Mouse (Mus musculus): ENCODE measurements at regions not wholly inside any gene's neighbourhood (a gene's known extent, or its start where the extent isn't known, plus 50 kb on each side); places are given as distances from the start of the nearest gene placed in this dataset.

DNA sequence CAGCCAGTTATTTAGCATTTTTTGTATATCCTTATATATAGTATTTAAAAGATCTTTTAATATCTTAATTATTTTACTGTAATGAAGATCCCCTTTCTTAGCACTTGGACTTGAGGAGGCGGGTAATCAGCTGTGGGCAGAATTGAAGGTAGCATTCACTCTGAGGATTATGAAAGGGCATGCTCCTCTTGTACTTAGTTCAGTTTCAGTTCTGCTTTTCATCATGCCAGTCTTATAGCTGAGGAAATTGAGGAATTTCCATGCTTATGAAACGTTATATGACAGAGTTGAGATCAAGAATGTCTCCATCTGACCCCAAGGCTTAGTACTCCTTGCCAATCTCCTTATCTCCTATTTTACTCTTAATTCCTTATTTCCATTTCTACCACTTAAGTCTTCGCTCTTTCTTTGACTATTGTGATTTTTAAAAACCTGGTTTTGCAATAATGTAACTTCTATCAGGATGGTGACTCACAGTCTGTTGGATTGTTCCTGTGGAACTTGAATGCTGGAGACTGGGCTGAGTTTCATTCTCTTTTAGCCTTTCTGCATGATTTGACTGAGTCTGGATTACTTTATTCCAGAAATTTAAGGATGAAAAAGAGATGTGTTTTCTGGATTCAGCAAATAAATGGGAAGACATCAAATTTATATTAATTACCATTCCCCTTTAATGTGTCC, 133.6 kb downstream of the Papss1 start:
- Histone ChIP-seq H3K4me3 (ENCODE audit: low read depth, low read length) (no peak overlapping the region), H3K27ac (ENCODE audit: low read depth, low read length) (no peak overlapping the region), H3K4me2 (replicated peaks; ENCODE audit: low read depth, low read length) (no peak overlapping the region), H3K36me3 (ENCODE audit: control insufficient read depth, insufficient read depth, low read length) (no peaks in the 10 kb centered on the region), H3K9ac (ENCODE audit: low read depth, low read length) (no peak overlapping the region), H3K4me1 (replicated peaks; ENCODE audit: control insufficient read depth, insufficient read depth, low read length) (no peaks in the 10 kb centered on the region), H3K9me3 (ENCODE audit: control insufficient read depth, low read length) (no peaks in the 10 kb centered on the region), H3K27me3 (ENCODE audit: control insufficient read depth, insufficient read depth, low read length) (no peaks in the 10 kb centered on the region)
- ATAC-seq (ENCODE audit: low FRiP score) (no peak), DNase-seq (ENCODE audit: low spot score) (no peak)
- 81% methylated on average over 3 of the region's 3 CpGs for WGBS

DNA sequence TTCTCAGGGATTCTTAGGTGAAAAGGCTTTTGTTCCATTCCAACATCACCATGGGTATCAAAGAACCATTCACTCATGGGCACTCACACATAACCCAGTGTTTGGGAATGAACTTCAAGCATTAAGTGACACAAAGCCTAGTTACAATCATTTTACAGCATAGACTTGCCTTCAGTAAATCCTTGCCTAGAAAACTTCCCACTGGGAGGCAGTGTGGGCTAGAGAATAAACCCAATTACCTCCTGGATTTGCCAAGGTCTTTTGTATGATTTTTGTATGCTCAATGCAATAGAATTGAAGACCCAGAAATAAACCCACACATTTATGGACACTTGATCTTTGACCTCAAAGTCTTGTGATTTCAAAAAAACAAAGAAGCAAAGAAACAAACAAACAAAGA, 138.6 kb downstream of the Papss1 start:
- Histone ChIP-seq H3K9ac (ENCODE audit: low read depth, low read length) (no peak overlapping the region), H3K27me3 (ENCODE audit: control insufficient read depth, insufficient read depth, low read length) (no peaks in the 10 kb centered on the region), H3K9me3 (ENCODE audit: control insufficient read depth, low read length) (no peaks in the 10 kb centered on the region), H3K4me1 (replicated peaks; ENCODE audit: control insufficient read depth, insufficient read depth, low read length) (no peaks in the 10 kb centered on the region), H3K36me3 (ENCODE audit: control insufficient read depth, insufficient read depth, low read length) (no peaks in the 10 kb centered on the region), H3K4me2 (replicated peaks; ENCODE audit: low read depth, low read length) (no peak overlapping the region), H3K4me3 (ENCODE audit: low read depth, low read length) (no peak overlapping the region), H3K27ac (ENCODE audit: low read depth, low read length) (no peak overlapping the region)
- ATAC-seq (ENCODE audit: low FRiP score) (no peak), DNase-seq (ENCODE audit: low spot score) (peak; percentile 5)

DNA sequence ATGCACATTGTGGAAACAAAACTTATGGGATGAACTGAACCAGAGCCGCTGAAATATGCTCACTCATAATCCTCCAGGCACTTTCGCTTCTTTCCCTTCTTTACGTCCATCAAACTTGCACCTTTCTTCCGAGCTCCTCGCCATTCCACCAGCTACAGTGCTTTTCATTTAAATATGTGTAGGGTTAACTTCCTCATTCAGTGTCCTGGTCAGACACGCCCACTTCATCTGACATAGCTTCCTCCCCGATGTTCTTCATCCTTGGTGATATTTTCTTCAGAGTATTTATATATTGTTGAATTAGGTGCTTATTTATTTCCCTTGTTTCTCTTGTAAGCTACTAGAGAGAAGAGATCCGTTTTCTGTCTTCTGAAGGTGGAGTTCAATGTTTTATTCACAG, 149.0 kb downstream of the Papss1 start:
- Histone ChIP-seq H3K4me1 (replicated peaks; ENCODE audit: control insufficient read depth, insufficient read depth, low read length) (no peaks in the 10 kb centered on the region), H3K4me3 (ENCODE audit: low read depth, low read length) (no peak overlapping the region), H3K27me3 (ENCODE audit: control insufficient read depth, insufficient read depth, low read length) (no peaks in the 10 kb centered on the region), H3K4me2 (replicated peaks; ENCODE audit: low read depth, low read length) (no peak overlapping the region), H3K9me3 (ENCODE audit: control insufficient read depth, low read length) (no peaks in the 10 kb centered on the region), H3K36me3 (ENCODE audit: control insufficient read depth, insufficient read depth, low read length) (no peaks in the 10 kb centered on the region), H3K9ac (ENCODE audit: low read depth, low read length) (no peak overlapping the region), H3K27ac (ENCODE audit: low read depth, low read length) (no peak overlapping the region)
- ATAC-seq (ENCODE audit: low FRiP score) (no peak), DNase-seq (ENCODE audit: low spot score) (no peak)
- 85% methylated on average over 8 of the region's 8 CpGs for WGBS

DNA sequence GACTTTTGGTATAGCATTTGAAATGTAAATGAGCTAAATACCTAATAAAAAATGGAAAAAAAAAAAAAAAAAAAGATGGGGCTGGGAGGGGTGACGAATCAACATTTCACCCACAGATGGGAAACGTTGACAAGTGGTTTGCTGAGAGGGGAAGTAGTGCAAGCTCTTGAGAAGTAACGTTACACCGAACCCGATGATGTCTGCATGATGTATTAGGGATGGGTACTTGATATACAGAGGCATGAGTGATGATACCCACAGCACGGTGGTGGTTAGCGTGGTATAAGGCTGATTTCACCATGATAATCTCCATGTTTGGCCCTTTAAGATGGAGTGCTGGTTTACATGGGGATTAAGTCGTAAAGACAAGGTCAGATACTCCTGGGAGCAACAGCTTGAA, 154.2 kb downstream of the Papss1 start:
- no peak overlapping the region for H3K4me3 ChIP-seq (ENCODE audit: low read depth, low read length)
- H3K4me2 ChIP-seq (replicated peaks; ENCODE audit: low read depth, low read length): no peak overlapping the region
- no peaks in the 10 kb centered on the region for H3K4me1 ChIP-seq (replicated peaks; ENCODE audit: control insufficient read depth, insufficient read depth, low read length)
- H3K36me3 ChIP-seq (ENCODE audit: control insufficient read depth, insufficient read depth, low read length): no peaks in the 10 kb centered on the region
- no peak overlapping the region for H3K9ac ChIP-seq (ENCODE audit: low read depth, low read length)
- H3K9me3 ChIP-seq (ENCODE audit: control insufficient read depth, low read length): no peaks in the 10 kb centered on the region
- DNase-seq (ENCODE audit: low spot score) (no peak), ATAC-seq (ENCODE audit: low FRiP score) (no peak)
- WGBS: 81% methylated on average over 8 of the region's 8 CpGs
- no peak overlapping the region for H3K27ac ChIP-seq (ENCODE audit: low read depth, low read length)
- H3K27me3 ChIP-seq (ENCODE audit: control insufficient read depth, insufficient read depth, low read length): no peaks in the 10 kb centered on the region

DNA sequence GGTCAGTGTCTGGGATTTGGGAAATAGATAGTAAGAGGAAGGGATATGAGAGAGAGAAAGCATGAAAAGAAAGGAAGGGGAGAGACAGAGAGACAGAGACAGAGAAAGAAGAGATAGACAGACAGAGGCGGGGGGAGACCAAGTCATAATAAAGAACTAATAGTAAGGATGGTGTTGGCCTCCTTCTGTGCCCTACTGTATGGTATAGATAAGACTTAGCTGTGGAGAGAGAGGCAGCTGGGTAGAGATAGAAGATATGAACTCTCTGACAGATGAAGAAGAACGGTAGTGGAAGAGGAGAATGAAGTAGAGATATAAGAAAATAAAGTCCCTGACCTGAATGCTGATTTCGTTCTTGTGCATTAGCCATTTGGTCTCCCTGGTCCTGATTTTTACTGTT, 164.1 kb downstream of the Papss1 start:
- Histone ChIP-seq H3K36me3 (ENCODE audit: control insufficient read depth, insufficient read depth, low read length) (no peaks in the 10 kb centered on the region), H3K9ac (ENCODE audit: low read depth, low read length) (no peak overlapping the region)

DNA sequence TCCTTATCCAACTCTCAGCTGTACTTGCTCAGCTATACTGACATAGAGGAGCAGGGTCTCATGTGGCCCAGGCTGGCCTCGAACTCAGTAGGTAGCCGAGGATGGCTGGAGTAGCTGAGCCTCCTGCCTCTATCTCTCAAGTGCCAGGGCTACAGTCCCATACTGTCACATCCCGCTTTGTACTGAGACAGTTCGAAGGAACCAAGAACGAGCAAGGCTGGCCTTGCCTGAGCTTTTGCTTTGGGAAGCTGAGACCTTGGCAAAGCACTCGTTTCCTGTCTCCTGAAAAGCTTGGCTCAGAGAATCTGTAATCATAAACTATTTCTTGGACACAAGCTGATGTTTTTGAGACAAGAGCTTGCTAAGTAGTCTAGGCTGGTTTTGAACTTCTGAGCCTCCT, 169.7 kb downstream of the Papss1 start:
- Histone ChIP-seq H3K9me3 (ENCODE audit: control insufficient read depth, low read length) (no peaks in the 10 kb centered on the region), H3K9ac (ENCODE audit: low read depth, low read length) (no peak overlapping the region), H3K4me3 (ENCODE audit: low read depth, low read length) (no peak overlapping the region), H3K4me1 (replicated peaks; ENCODE audit: control insufficient read depth, insufficient read depth, low read length) (no peaks in the 10 kb centered on the region), H3K36me3 (ENCODE audit: control insufficient read depth, insufficient read depth, low read length) (no peaks in the 10 kb centered on the region), H3K4me2 (replicated peaks; ENCODE audit: low read depth, low read length) (no peak overlapping the region), H3K27ac (ENCODE audit: low read depth, low read length) (no peak overlapping the region), H3K27me3 (ENCODE audit: control insufficient read depth, insufficient read depth, low read length) (no peaks in the 10 kb centered on the region)
- WGBS: 90% methylated on average over 6 of the region's 6 CpGs
- DNase-seq (ENCODE audit: low spot score) (no peak), ATAC-seq (ENCODE audit: low FRiP score) (no peak)

More for the DNA sequence above, 164.1 kb downstream of the Papss1 start:
- H3K27ac ChIP-seq (ENCODE audit: low read depth, low read length): no peak overlapping the region
- no peaks in the 10 kb centered on the region for H3K27me3 ChIP-seq (ENCODE audit: control insufficient read depth, insufficient read depth, low read length)
- no peaks in the 10 kb centered on the region for H3K9me3 ChIP-seq (ENCODE audit: control insufficient read depth, low read length)
- no peak overlapping the region for H3K4me2 ChIP-seq (replicated peaks; ENCODE audit: low read depth, low read length)
- no peak overlapping the region for H3K4me3 ChIP-seq (ENCODE audit: low read depth, low read length)
- no peaks in the 10 kb centered on the region for H3K4me1 ChIP-seq (replicated peaks; ENCODE audit: control insufficient read depth, insufficient read depth, low read length)
- ATAC-seq (ENCODE audit: low FRiP score) (no peak), DNase-seq (ENCODE audit: low spot score) (no peak)
- WGBS: 89% methylated on average over 3 of the region's 3 CpGs

DNA sequence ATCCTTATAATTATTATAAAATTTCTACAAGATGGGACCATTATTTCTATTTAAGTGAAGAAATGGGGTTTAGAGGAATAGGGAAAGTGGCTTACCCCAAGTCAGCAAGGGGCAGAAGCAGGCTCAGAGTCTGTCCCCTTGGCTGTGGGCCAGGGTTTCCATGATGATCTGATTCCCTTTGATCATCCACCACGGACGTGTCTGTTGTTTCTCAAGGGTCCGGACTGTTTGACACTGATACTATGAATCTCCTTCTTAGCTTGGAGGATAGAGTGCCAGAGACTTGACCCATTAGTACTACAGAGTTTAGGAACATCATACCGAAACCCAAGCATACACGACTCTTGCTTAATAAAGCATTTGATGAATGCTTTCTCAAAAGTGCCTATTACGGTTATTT, 172.9 kb downstream of the Papss1 start:
- Histone ChIP-seq H3K4me1 (replicated peaks; ENCODE audit: control insufficient read depth, insufficient read depth, low read length) (no peaks in the 10 kb centered on the region), H3K4me3 (ENCODE audit: low read depth, low read length) (no peak overlapping the region), H3K4me2 (replicated peaks; ENCODE audit: low read depth, low read length) (no peak overlapping the region), H3K27me3 (ENCODE audit: control insufficient read depth, insufficient read depth, low read length) (no peaks in the 10 kb centered on the region), H3K27ac (ENCODE audit: low read depth, low read length) (no peak overlapping the region), H3K9ac (ENCODE audit: low read depth, low read length) (no peak overlapping the region), H3K36me3 (ENCODE audit: control insufficient read depth, insufficient read depth, low read length) (no peaks in the 10 kb centered on the region), H3K9me3 (ENCODE audit: control insufficient read depth, low read length) (no peaks in the 10 kb centered on the region)
- 80% methylated on average over 6 of the region's 6 CpGs for WGBS
- no peak for ATAC-seq (ENCODE audit: low FRiP score)
- no peak for DNase-seq (ENCODE audit: low spot score)

DNA sequence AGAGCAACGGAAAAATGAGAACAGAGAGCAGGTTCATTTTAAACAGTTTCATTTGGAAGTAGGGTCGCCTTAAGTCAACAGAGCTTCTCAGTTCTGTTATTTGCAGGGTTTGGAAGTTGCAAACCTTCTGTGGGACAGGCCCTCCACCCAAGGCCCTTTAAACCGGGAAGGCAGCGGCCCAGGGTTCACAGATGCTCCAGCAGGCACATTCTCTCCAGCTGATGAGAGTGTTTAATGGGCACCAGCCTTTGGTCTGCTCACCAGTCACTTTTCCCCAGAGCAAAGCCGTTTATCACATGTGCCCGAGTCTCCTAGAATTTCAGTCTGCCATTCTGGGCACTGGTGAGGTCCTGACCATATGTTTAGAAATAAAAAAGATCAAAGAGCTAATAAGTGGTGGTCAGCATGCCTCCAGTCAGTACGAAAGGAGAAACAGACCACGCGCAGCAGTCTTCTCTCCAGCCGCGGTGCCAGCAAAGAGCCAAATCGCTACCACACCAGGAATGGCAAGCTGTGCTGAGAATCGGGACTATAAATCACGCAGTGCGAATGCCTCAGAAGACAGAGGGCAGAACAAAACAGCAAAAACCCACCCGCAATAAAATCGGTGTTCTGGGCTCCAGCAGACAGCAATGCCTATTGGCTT, 173.5 kb downstream of the Papss1 start:
- Histone ChIP-seq H3K4me3 (ENCODE audit: low read depth, low read length) (no peak overlapping the region), H3K9ac (ENCODE audit: low read depth, low read length) (no peak overlapping the region), H3K36me3 (ENCODE audit: control insufficient read depth, insufficient read depth, low read length) (no peaks in the 10 kb centered on the region), H3K27me3 (ENCODE audit: control insufficient read depth, insufficient read depth, low read length) (no peaks in the 10 kb centered on the region), H3K9me3 (ENCODE audit: control insufficient read depth, low read length) (no peaks in the 10 kb centered on the region), H3K4me2 (replicated peaks; ENCODE audit: low read depth, low read length) (no peak overlapping the region), H3K27ac (ENCODE audit: low read depth, low read length) (no peak overlapping the region), H3K4me1 (replicated peaks; ENCODE audit: control insufficient read depth, insufficient read depth, low read length) (no peaks in the 10 kb centered on the region)
- WGBS: 84% methylated on average over 17 of the region's 17 CpGs
- ATAC-seq (ENCODE audit: low FRiP score): no peak
- DNase-seq (ENCODE audit: low spot score): no peak

DNA sequence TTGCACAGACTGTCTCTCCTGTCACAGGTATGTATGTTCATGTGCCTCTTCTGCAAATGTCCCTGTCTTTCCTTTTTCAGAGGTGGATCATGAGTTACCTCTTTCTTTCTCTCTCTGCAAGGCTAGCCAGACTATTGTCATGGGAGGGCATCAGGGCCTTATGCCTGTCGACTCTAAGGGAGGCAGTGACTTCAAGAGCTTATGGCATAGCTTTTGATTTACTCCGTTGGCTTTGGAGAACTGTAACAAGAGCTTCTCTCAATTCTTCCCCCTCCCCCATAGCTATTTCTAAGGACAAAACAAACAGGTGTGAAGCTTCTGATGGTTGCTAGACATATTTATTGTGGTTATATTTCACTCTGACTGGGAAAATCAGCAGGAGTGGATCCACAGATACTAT, 191.0 kb downstream of the Papss1 start:
- Histone ChIP-seq H3K9me3 (ENCODE audit: control insufficient read depth, low read length) (no peaks in the 10 kb centered on the region), H3K36me3 (ENCODE audit: control insufficient read depth, insufficient read depth, low read length) (no peaks in the 10 kb centered on the region), H3K27me3 (ENCODE audit: control insufficient read depth, insufficient read depth, low read length) (no peaks in the 10 kb centered on the region), H3K4me2 (replicated peaks; ENCODE audit: low read depth, low read length) (no peak overlapping the region), H3K9ac (ENCODE audit: low read depth, low read length) (no peak overlapping the region), H3K4me3 (ENCODE audit: low read depth, low read length) (no peak overlapping the region), H3K27ac (ENCODE audit: low read depth, low read length) (no peak overlapping the region), H3K4me1 (replicated peaks; ENCODE audit: control insufficient read depth, insufficient read depth, low read length) (no peaks in the 10 kb centered on the region)
- WGBS: 70% methylated on average over 2 of the region's 2 CpGs
- ATAC-seq (ENCODE audit: low FRiP score): no peak
- no peak for DNase-seq (ENCODE audit: low spot score)

Measured in hindbrain, embryonic 11.5 days (tissue).